Mouse (Mus musculus): ENCODE measurements around the gene C1s1. TPM values are rescaled to one million over a fixed set of nuclear protein-coding genes. Genes with fewer than 3 reads are reported as not detected.
"Not testable (repeated sequence)": the region's sequence is repeated elsewhere in the genome, so short reads cannot be mapped to it uniquely, and the experiment has no call there.

C1s1 gene
- polyA plus RNA-seq, 1 experiment, result 0.55 TPM

DNA sequence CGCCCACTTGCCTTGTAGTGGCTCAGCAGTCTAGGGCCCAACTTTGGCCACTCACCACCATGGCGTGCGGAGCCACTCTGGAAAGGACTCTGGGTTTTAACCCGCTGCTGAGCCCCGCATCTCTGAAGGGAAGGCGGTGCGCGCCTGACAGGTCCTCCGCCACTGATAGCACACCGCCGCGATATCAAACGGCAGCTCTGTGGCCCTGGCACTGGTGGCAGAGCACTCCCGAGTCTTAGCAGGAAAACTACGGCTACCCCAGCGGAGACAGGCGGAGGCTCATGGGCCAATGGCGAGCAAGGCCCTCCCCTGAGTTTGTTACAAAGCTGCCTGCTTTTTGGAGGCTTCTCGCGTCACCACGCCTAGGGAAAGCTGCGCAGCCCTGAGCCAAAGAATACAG is 10.6 kb upstream of the C1s1 start:
- H3K27ac ChIP-seq (ENCODE audit: insufficient read depth, low read depth, low read length), result no peak overlapping the region
- H3K4me3 ChIP-seq (ENCODE audit: insufficient read depth, low read length), result no peak overlapping the region
- no peak for TF ChIP-seq POLR2A (IDR thresholded peaks at IDR 0.05; ENCODE audit: borderline replicate concordance, low read depth, low read length)
- TF ChIP-seq CTCF (IDR thresholded peaks at IDR 0.05; ENCODE audit: low read depth, low read length), result no peak
- H3K4me1 ChIP-seq (ENCODE audit: control insufficient read depth, insufficient read depth, low read length), result no peaks in the 10 kb centered on the region

DNA sequence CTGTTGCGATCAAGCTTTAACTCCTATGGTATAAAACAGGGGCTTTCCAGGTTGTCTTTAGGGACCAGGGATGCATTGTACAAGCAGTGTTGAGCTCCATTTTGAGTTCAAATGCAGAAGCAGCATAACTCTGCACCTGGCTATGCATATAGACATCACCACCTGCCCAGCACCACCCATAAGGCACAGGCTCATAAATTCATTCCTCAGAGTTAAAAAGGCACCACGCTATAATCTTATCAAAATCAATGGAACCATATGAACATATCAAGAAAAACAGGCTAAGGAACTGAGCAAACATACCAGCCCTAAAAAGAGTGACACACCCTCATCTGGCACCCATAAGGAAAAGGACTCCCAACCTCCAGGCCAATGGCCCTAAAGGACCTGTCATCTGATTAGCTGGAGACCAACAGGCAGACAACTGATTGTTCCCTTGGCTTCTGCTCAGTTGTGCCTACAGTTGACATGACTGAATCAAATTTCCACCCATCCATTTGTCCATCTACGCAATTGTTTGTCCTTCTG is 6.9 kb upstream of the C1s1 start:
- TF ChIP-seq CTCF (IDR thresholded peaks at IDR 0.05; ENCODE audit: low read depth, low read length) (no peak), POLR2A (IDR thresholded peaks at IDR 0.05; ENCODE audit: borderline replicate concordance, low read depth, low read length) (no peak)
- Histone ChIP-seq H3K27ac (ENCODE audit: insufficient read depth, low read depth, low read length) (no peak overlapping the region), H3K4me1 (ENCODE audit: control insufficient read depth, insufficient read depth, low read length) (no peaks in the 10 kb centered on the region), H3K4me3 (ENCODE audit: insufficient read depth, low read length) (no peak overlapping the region)

DNA sequence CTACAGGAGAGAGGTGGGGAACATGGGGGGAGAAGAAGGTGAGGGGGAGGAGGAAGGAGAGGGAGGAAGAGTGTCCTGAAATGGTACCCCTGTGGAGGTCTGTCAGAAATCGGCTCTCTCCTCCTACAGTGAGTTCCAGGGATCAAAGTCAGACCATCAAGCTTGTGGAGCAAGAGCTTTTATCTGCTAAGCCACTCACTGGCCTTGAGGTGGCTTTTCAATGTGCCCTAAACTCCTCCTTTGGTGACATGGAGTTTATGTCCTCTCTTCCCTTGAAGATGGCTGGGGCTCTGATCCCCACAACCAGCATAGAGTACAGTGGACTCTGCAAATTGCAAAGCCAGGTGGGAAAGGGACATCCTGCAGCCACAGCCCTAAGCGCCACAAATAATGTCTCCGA is 5.8 kb upstream of the C1s1 start:
- H3K27ac ChIP-seq (ENCODE audit: insufficient read depth, low read depth, low read length); H3K4me3 ChIP-seq (ENCODE audit: insufficient read depth, low read length); H3K4me1 ChIP-seq (ENCODE audit: control insufficient read depth, insufficient read depth, low read length): not testable (repeated sequence)

DNA sequence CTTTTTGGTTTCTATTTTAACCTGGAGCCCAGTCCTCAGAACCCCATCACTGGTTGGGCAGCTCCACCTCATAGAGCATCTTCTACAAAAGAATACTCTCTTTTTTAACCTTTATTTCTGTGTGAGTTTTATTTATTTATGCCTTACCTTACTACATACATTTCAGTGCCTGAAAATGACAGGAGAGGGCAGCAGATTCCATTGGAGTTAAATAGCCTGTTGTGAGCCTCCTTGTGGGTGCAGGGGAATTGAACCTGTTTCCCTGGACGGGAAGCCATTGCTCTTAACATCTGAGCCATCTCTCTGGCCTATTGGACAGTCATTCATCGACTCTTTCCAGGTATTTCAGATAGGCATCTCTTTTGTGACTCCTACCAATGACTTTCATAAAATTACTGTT is 3.3 kb upstream of the C1s1 start:
- H3K27ac ChIP-seq (ENCODE audit: insufficient read depth, low read depth, low read length), result no peak overlapping the region
- no peak overlapping the region for H3K4me3 ChIP-seq (ENCODE audit: insufficient read depth, low read length)
- TF ChIP-seq CTCF (IDR thresholded peaks at IDR 0.05; ENCODE audit: low read depth, low read length) (no peak), POLR2A (IDR thresholded peaks at IDR 0.05; ENCODE audit: borderline replicate concordance, low read depth, low read length) (no peak)
- H3K4me1 ChIP-seq (ENCODE audit: control insufficient read depth, insufficient read depth, low read length), result peaks cover 5% of the 10 kb centered on the region; the same call in 1 of the 2 replicates

DNA sequence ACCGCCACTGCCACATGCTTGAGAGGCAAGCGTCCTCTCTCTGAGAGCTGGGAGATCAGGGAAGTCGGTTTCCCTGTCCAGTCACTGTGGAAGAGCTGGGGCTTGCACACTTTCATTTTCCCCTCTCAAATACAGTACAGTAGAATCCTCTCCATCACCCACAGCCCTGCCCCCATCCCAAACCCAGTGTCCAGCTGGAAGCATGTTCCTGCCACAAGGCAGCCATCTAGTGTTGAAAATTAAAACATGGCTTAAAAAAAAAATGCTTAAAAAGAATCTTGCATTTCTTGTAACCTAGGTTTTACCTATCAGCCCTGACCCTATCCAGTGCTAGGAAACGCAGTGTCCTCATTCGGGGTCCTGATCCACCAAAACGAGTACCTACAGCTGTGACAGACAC is 2.3 kb upstream of the C1s1 start:
- no peak overlapping the region for H3K4me3 ChIP-seq (ENCODE audit: insufficient read depth, low read length)
- H3K27ac ChIP-seq (ENCODE audit: insufficient read depth, low read depth, low read length), result no peak overlapping the region
- H3K4me1 ChIP-seq (ENCODE audit: control insufficient read depth, insufficient read depth, low read length), result peaks cover 5% of the 10 kb centered on the region; the same call in 1 of the 2 replicates
- TF ChIP-seq CTCF (IDR thresholded peaks at IDR 0.05; ENCODE audit: low read depth, low read length) (no peak), POLR2A (IDR thresholded peaks at IDR 0.05; ENCODE audit: borderline replicate concordance, low read depth, low read length) (no peak)

DNA sequence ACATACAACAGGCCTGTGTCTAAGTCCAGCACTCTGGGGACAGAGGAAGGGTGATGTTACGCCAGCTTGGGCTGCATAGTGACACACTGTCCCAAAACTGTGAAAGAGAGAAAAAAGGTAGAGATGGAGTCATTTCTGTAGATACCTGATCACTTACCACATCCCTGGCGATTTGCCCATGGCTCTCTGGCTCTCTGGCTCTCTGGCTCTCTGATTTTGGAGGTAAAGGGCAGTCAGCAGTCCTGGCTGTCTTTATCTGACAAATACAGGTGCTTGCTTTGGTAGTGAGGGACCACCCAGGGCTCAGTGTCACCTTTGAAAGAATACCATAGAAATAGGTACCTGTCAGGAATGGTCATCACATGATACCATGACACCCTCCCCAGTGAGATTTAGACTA is 983 bp downstream of the C1s1 start:
- not testable (repeated sequence) for H3K4me1 ChIP-seq (ENCODE audit: control insufficient read depth, insufficient read depth, low read length); H3K4me3 ChIP-seq (ENCODE audit: insufficient read depth, low read length); H3K27ac ChIP-seq (ENCODE audit: insufficient read depth, low read depth, low read length)

DNA sequence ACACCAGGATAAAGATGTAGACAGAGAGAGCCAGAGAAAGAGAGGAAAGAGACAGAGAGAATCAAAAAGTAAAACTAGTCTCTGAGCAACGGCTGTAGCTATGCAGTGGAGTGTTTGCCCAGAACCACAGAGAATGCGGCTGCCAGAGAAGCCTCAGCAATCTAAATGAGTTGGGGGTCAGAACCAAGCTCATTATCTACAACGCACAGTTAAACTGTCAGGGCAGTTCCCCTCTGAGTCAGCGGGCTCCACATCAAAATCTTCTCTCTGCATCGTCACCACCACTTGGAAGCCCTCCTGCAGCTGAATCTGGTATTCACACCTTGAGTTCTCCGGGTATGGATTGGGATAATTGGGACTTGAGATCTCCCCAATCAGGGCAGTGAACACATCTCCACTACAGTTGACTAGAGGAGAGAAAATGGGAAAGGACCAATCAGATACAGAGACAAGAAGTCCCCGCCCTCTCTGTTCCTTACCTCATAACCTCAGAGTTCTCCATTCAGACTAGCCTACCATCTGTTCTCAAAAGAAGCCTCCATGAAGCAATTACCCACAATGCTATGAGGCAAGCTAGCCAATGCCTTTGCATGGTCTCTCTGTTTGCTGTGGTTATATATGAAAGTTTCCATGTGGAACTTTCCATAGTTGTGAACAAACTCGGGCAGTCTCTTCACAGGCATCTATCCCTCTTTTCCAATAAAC is 5.9 kb downstream of the C1s1 start:
- not testable (repeated sequence) for H3K4me3 ChIP-seq (ENCODE audit: insufficient read depth, low read length); H3K27ac ChIP-seq (ENCODE audit: insufficient read depth, low read depth, low read length); H3K4me1 ChIP-seq (ENCODE audit: control insufficient read depth, insufficient read depth, low read length)

DNA sequence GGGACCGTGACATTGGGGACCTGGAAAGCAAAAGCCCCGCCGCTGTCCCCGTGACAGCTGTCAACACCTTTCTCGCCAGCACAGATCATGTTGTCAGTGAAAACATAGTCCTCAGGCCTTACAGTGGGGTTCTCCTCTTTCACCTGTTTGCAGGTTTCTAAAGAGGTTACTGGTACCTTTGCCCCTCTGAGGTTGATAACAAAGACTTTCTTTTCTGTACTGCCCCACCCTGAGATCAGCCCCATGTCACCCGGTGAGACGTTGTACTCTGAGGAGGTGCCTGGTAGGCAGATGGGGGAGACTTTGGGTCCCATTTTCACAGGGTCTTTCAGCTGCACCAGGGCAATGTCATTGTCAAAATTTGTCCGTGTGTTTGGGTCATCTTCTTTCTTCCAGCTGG is 11.1 kb downstream of the C1s1 start:
- Histone ChIP-seq H3K4me3 (ENCODE audit: insufficient read depth, low read length) (no peak overlapping the region), H3K4me1 (ENCODE audit: control insufficient read depth, insufficient read depth, low read length) (no peaks in the 10 kb centered on the region), H3K27ac (ENCODE audit: insufficient read depth, low read depth, low read length) (no peak overlapping the region)
- no peak for TF ChIP-seq CTCF (IDR thresholded peaks at IDR 0.05; ENCODE audit: low read depth, low read length)

DNA sequence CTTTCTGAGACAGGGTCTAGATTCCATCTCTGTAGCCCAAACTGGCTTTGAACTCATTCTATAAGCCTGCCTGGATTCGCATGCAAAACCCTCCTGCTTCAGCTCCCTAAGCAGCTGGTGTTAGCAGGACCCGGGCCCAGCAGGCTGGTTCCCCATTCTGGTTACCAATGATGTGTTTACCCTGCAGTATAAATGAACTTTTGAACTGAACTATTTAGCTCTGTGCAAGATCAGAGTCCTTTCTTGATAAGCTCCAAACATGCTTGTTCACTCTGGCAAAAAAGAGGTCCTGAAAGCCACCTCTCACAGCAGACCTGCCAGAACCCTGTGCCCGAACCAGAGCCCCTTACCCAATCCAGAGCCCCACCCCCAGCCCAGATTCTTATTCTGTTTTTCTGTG is 14.3 kb downstream of the C1s1 start:
- Histone ChIP-seq H3K4me1 (ENCODE audit: control insufficient read depth, insufficient read depth, low read length) (0 out of 2 replicates have a peak, but pooled peaks cover 2% of the 10 kb centered on the region), H3K27ac (ENCODE audit: insufficient read depth, low read depth, low read length) (no peak overlapping the region)

DNA sequence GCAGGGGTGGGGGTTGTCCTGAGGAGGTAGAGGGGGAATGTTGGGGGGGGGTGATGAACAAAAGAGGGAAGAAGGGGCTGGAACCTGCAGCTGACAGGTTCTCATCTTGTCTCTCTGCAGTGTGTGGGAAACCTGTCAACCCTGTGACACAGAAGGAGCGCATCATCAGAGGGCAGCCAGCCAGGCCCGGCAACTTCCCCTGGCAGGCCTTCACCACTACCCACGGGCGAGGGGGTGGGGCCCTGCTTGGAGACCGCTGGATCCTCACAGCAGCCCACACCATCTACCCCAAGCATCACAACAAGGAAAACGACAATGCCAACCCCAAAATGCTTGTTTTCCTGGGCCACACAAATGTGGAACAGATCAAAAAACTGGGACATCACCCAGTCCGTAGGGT is 20.1 kb downstream of the C1s1 start:
- H3K4me3 ChIP-seq (ENCODE audit: insufficient read depth, low read length); H3K27ac ChIP-seq (ENCODE audit: insufficient read depth, low read depth, low read length); H3K4me1 ChIP-seq (ENCODE audit: control insufficient read depth, insufficient read depth, low read length): not testable (repeated sequence)

More for the DNA sequence above, 14.3 kb downstream of the C1s1 start:
- no peak overlapping the region for H3K4me3 ChIP-seq (ENCODE audit: insufficient read depth, low read length)
- TF ChIP-seq POLR2A (IDR thresholded peaks at IDR 0.05; ENCODE audit: borderline replicate concordance, low read depth, low read length) (no peak), CTCF (IDR thresholded peaks at IDR 0.05; ENCODE audit: low read depth, low read length) (no peak)

DNA sequence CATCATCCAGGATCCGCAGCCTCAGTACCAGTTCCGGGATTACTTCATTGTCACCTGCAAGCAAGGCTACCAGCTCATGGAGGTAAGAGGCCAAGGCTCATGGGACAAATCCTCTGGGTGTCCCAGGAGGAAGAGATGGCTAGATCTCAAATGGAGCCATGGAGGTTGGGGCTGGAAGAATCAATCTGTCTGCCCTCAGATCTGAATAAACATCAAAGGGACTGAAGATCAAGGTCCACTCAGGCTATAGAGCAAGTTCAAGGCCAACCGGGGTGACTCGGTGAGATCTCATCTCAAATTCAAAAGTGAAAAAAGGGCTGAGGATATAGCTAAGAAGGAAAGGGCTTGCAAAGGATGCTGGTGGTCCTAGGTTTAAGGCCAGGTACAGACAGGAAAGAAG is 24.4 kb downstream of the C1s1 start:
- H3K27ac ChIP-seq (ENCODE audit: insufficient read depth, low read depth, low read length); H3K4me3 ChIP-seq (ENCODE audit: insufficient read depth, low read length); H3K4me1 ChIP-seq (ENCODE audit: control insufficient read depth, insufficient read depth, low read length): not testable (repeated sequence)
